Mouse (Mus musculus) MEL (cell line): ENCODE measurements around the gene Dph5. TPM values are rescaled to one million over a fixed set of nuclear protein-coding genes. Genes with fewer than 3 reads are reported as not detected.
"Not testable (repeated sequence)": the region's sequence is repeated elsewhere in the genome, so short reads cannot be mapped to it uniquely, and the experiment has no call there.

Source experiments
- DNase-seq: peaks from one replicate; pipeline ENCODE4 v3.0.0; 2011; ENCODE audit warnings: low read depth, low spot score
- H3K27ac ChIP-seq: 2 replicates; pipeline ENCODE4 v1.5.1; 2012; ENCODE audit warnings: low read depth, mild to moderate bottlenecking, control low read depth, low read length, moderate library complexity; ENCODE audit not compliant: control insufficient read depth
- H3K27me3 ChIP-seq, 2 experiments: fragments of 150-350 bp in 1 of 2; sonication (generic) in 1 of 2; 2 replicates each; pipeline ENCODE4 v1.6.1; 2012; ENCODE audit warnings: low read length in 2 of 2, mild to moderate bottlenecking in 2 of 2, improper control_type of control experiment in 1 of 2, moderate library complexity in 1 of 2; ENCODE audit not compliant: insufficient read depth in 2 of 2, control insufficient read depth in 1 of 2
- H3K36me3 ChIP-seq, 2 experiments: 2 replicates each; pipeline ENCODE4 v1.6.1; 2012 to 2014; ENCODE audit warnings: low read length in 2 of 2, improper control_type of control experiment in 1 of 2, inconsistent platforms in 1 of 2, mild to moderate bottlenecking in 1 of 2; ENCODE audit not compliant: insufficient read depth in 2 of 2, control insufficient read depth in 1 of 2
- H3K4me1 ChIP-seq, 2 experiments: fragments of 150-350 bp in 1 of 2; sonication (generic) in 1 of 2; 2 replicates each; pipeline ENCODE4 v1.6.1; 2012; ENCODE audit warnings: low read length in 2 of 2, improper control_type of control experiment in 1 of 2, mild to moderate bottlenecking in 1 of 2; ENCODE audit not compliant: insufficient read depth in 2 of 2, control insufficient read depth in 1 of 2
- H3K4me3 ChIP-seq, 2 experiments: fragments of 150-350 bp in 1 of 2; sonication (generic) in 1 of 2; 2 replicates each; pipeline ENCODE4 v1.5.1; 2012; ENCODE audit warnings: low read depth in 2 of 2, low read length in 2 of 2, mild to moderate bottlenecking in 2 of 2, moderate library complexity in 2 of 2, control low read depth in 1 of 2, improper control_type of control experiment in 1 of 2; ENCODE audit not compliant: control insufficient read depth in 1 of 2, insufficient read depth in 1 of 2
- H3K79me2 ChIP-seq: 2 replicates; pipeline ENCODE4 v1.6.1; 2012; ENCODE audit warnings: mild to moderate bottlenecking, low read length, moderate library complexity; ENCODE audit not compliant: control insufficient read depth, poor library complexity, insufficient read depth
- H3K9ac ChIP-seq: 2 replicates; pipeline ENCODE4 v1.6.1; 2012; ENCODE audit warnings: low read depth, mild to moderate bottlenecking, control low read depth, low read length, moderate library complexity; ENCODE audit not compliant: control insufficient read depth, poor library complexity, severe bottlenecking
- H3K9me3 ChIP-seq: fragments of 150-350 bp; sonication (generic); replicated peaks from 2 replicates; pipeline ENCODE4 v1.6.1; 2012; ENCODE audit warnings: mild to moderate bottlenecking, low read length, improper control_type of control experiment, moderate library complexity; ENCODE audit not compliant: insufficient read depth
- ETS1 ChIP-seq: IDR thresholded peaks from 2 replicates; pipeline ENCODE4 v1.6.1; 2012; ENCODE audit warnings: low read depth, mild to moderate bottlenecking, inconsistent platforms, low read length, improper control_type of control experiment, moderate library complexity
- GABPA ChIP-seq: IDR thresholded peaks from 2 replicates; pipeline ENCODE4 v1.6.1; 2012; ENCODE audit warnings: low read depth, mild to moderate bottlenecking, inconsistent platforms, low read length, improper control_type of control experiment, moderate library complexity
- GATA1 ChIP-seq: IDR thresholded peaks from 2 replicates; pipeline ENCODE4 v1.6.1; 2011; ENCODE audit warnings: low read depth, low read length, improper control_type of control experiment
- KAT2A ChIP-seq: conservative IDR thresholded peaks from 2 replicates; pipeline ENCODE4 v1.6.1; 2012; ENCODE audit warnings: low read depth, low read length, improper control_type of control experiment, inconsistent platforms
- MAFK ChIP-seq: IDR thresholded peaks from 2 replicates; pipeline ENCODE4 v1.6.1; 2011; ENCODE audit warnings: low read depth, mild to moderate bottlenecking, low read length, improper control_type of control experiment, borderline replicate concordance
- MEF2A ChIP-seq: IDR thresholded peaks from 2 replicates; pipeline ENCODE4 v1.6.1; 2014; ENCODE audit warnings: low read depth, mild to moderate bottlenecking, inconsistent platforms, low read length, improper control_type of control experiment; ENCODE audit not compliant: poor library complexity, insufficient replicate concordance, severe bottlenecking; ENCODE audit errors: extremely low read depth
- MYB ChIP-seq: IDR thresholded peaks from 2 replicates; pipeline ENCODE4 v1.6.1; 2011; ENCODE audit warnings: mild to moderate bottlenecking, low read depth, low read length, improper control_type of control experiment
- NELFE ChIP-seq: IDR thresholded peaks from 2 replicates; pipeline ENCODE4 v1.6.1; 2011; ENCODE audit warnings: low read depth, low read length, improper control_type of control experiment
- POLR2A ChIP-seq, 2 experiments: IDR thresholded peaks; 2 replicates each; pipeline ENCODE4 v1.6.1; 2011 to 2012; ENCODE audit warnings: low read length in 2 of 2, mild to moderate bottlenecking in 2 of 2, control low read depth in 1 of 2, improper control_type of control experiment in 1 of 2, low read depth in 1 of 2, moderate library complexity in 1 of 2; ENCODE audit not compliant: control insufficient read depth in 1 of 2, insufficient read depth in 1 of 2, poor library complexity in 1 of 2
- TAL1 ChIP-seq: IDR thresholded peaks from 2 replicates; pipeline ENCODE4 v1.6.1; 2012; ENCODE audit warnings: mild to moderate bottlenecking, inconsistent platforms, low read length, moderate library complexity, mixed read lengths
- TBP ChIP-seq: IDR thresholded peaks from 2 replicates; pipeline ENCODE4 v1.8.0; 2011; ENCODE audit warnings: low read depth, low read length, improper control_type of control experiment
- TCF12 ChIP-seq: IDR thresholded peaks from 2 replicates; pipeline ENCODE4 v1.6.1; 2014; ENCODE audit warnings: low read depth, mild to moderate bottlenecking, inconsistent platforms, low read length, improper control_type of control experiment, moderate library complexity
- UBTF ChIP-seq: IDR thresholded peaks from 2 replicates; pipeline ENCODE4 v1.6.1; 2012; ENCODE audit warnings: low read depth, mild to moderate bottlenecking, inconsistent platforms, low read length, improper control_type of control experiment, moderate library complexity, borderline replicate concordance; ENCODE audit not compliant: insufficient read depth
- USF2 ChIP-seq, 2 experiments: IDR thresholded peaks; 2 replicates each; pipeline ENCODE4 v1.6.1; 2011 to 2012; ENCODE audit warnings: improper control_type of control experiment in 2 of 2, low read length in 2 of 2, borderline replicate concordance in 1 of 2, inconsistent platforms in 1 of 2, low read depth in 1 of 2, mild to moderate bottlenecking in 1 of 2; ENCODE audit not compliant: insufficient read depth in 1 of 2
- polyA plus RNA-seq, 2 experiments: library from polyadenylated mRNA; stranded (reverse) in 1 of 2; unstranded in 1 of 2; fragments of >175 nt in 1 of 2; fragments of >200 nt in 1 of 2; gene quantifications; 2 replicates each; pipeline versions ENCODE4 v1.2.1 to v1.2.4; 2012; ENCODE audit warnings: low replicate concordance in 2 of 2, low read depth in 1 of 2; ENCODE audit not compliant: insufficient read length in 2 of 2, insufficient read depth in 1 of 2, missing spikeins in 1 of 2
- total RNA-seq: library from RNA; depleted of rRNA; stranded (reverse); fragments of 300-350 nt; gene quantifications from 2 replicates; pipeline ENCODE4 v1.2.3, GENCODE M21; 2012

The Dph5 gene
- total and polyA plus RNA-seq, 3 experiments = 34.9 to 45.8 TPM; not detected in 1

- not testable (repeated sequence) for H3K79me2 ChIP-seq, H3K9me3 ChIP-seq, H3K27me3 ChIP-seq, H3K9ac ChIP-seq, H3K4me1 ChIP-seq, DNase-seq, H3K4me3 ChIP-seq, H3K27ac ChIP-seq
- H3K36me3 ChIP-seq = peaks cover 7 to 18% of the 10 kb centered on the region in 2 experiments
Measured at GRCm38 (mm10) chr3:115907406-115907805, 19.8 kb downstream of the Dph5 start.

GRCm38 (mm10) chr3:115924401-115925190 lies 37.0 kb downstream of the Dph5 start:
- Histone ChIP-seq H3K4me1 (no peaks in the 10 kb centered on the region), H3K27me3 (no peaks in the 10 kb centered on the region), H3K4me3 (no peak overlapping the region), H3K9me3 (no peaks in the 10 kb centered on the region), H3K36me3 (peaks cover 0 to 21% of the 10 kb centered on the region in 2 experiments; a peak in 3 of 4 replicates), H3K79me2 (no peaks in the 10 kb centered on the region), H3K27ac (no peak overlapping the region), H3K9ac (no peak overlapping the region)
- TF ChIP-seq MEF2A (no peak), NELFE (no peak), TAL1 (no peak), USF2 (IDR thresholded peaks at IDR 0.05; ENCODE audit: borderline replicate concordance in 1 of 2, insufficient read depth in 1 of 2, low read depth in 1 of 2, low read length in 2 of 2) (no peak), GABPA (no peak), KAT2A (no peak), GATA1 (no peak), MYB (no peak), UBTF (no peak), TBP (no peak), MAFK (no peak), POLR2A (IDR thresholded peaks at IDR 0.05; ENCODE audit: control insufficient read depth in 1 of 2, insufficient read depth in 1 of 2, low read depth in 1 of 2, low read length in 2 of 2, poor library complexity in 1 of 2) (no peak), TCF12 (no peak), ETS1 (no peak)
- no peak for DNase-seq
